Mouse (Mus musculus): ENCODE results near the gene Ankrd55.

GRCm38 (mm10) chr13:112315442-112315841 is 27.2 kb downstream of the Ankrd55 start:
- no peak for TF ChIP-seq GATA1 (IDR thresholded peaks at IDR 0.05; ENCODE audit: borderline replicate concordance, low read length)
- TF ChIP-seq FLI1 (IDR thresholded peaks at IDR 0.05; ENCODE audit: low read length) = no peak
